ENCODE assay signal across 15 mouse cellular contexts in the genomic region with DNA sequence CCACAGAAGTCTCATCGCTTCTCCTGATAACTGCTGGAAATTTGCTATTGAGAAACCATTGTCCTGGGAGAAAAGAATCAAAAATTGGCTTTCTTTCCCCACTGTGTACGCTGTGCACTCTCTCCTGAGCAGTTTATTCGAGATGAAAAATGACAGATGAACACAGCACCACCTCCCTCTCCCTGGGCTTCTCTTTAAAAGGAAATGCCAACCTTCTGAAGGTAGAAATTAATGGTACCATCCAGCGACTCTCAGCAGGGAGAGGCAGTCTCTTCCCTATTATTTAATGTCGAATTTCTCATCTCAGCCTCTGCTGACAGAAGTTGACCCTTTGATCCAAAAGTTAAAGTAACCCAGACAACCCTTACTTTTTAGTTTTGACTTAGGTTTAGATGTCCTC. TPM values are rescaled to one million over a fixed set of nuclear protein-coding genes. Genes with fewer than 3 reads are reported as not detected.
"Had no signal": no experiment of that assay in that cellular context is flagged by ENCODE, and none has a peak within 500 bp of the region (broad histone marks: within the 10 kb centered on the region; RNA-seq: fewer than 3 reads in every experiment).

No protein-coding gene starts in this region.

- H3K36me3 ChIP-seq: kidney, embryonic 15.5 days; limb, embryonic 13.5 days; neural tube, embryonic 13.5 days had no signal

- H3K27me3 ChIP-seq: kidney, embryonic 15.5 days; limb, embryonic 13.5 days; neural tube, embryonic 13.5 days had no signal

- H3K9ac ChIP-seq: kidney, embryonic 15.5 days; limb, embryonic 13.5 days; liver, embryonic 14.5 days; neural tube, embryonic 13.5 days had no signal

- H3K9me3 ChIP-seq: kidney, embryonic 15.5 days; limb, embryonic 13.5 days; neural tube, embryonic 13.5 days had no signal

- H3K4me2 ChIP-seq: kidney, embryonic 15.5 days; limb, embryonic 13.5 days; neural tube, embryonic 13.5 days had no signal

- H3K4me1 ChIP-seq: limb, embryonic 13.5 days had no signal

- H3K27ac ChIP-seq: kidney, embryonic 15.5 days; limb, embryonic 13.5 days; liver, embryonic 14.5 days had no signal

- DNase-seq: lung, adult 18-20 months; lung, postnatal 36 days; retina, postnatal 1 day; right cerebral cortex, postnatal 14 days; thymus, postnatal 4 days had no signal

- H3K4me3 ChIP-seq: kidney, embryonic 15.5 days; limb, embryonic 13.5 days; neural tube, embryonic 13.5 days had no signal

RNA-seq across cellular contexts. Expression of gene Gm49358, which starts 5.4 kb away (rescaled TPM):
- polyA plus RNA-seq: kidney, adult 2 months; kidney, embryonic 15.5 days; large intestine, adult 2 months; liver, adult 2 months; liver, embryonic 14.5 days; lung, embryonic 16.5 days; neural tube, embryonic 13.5 days; spleen, adult 2 months; stomach, embryonic 16.5 days had no signal
